Mouse (Mus musculus) lung, embryonic 16.5 days (tissue): Measurements from ENCODE around the gene Hsf5. TPM values are rescaled to one million over a fixed set of nuclear protein-coding genes. Genes with fewer than 3 reads are reported as not detected.
A peak's percentile ranks its signal among the peaks of the same experiment; 100 is the strongest.

Experiments
- ATAC-seq: fragments of 200-750 bp; cut with Nextera tagmentation; 2 replicates; pipeline ENCODE4 v1.8.0; 2017; ENCODE audit warnings: low read depth, mild to moderate bottlenecking, moderate library complexity
- H3K27ac ChIP-seq: fragments of 300-500 bp; sonication (generic); 2 replicates; pipeline ENCODE4 v1.5.1; 2014; ENCODE audit warnings: mild to moderate bottlenecking, control low read depth, low read length
- H3K27me3 ChIP-seq: fragments of 300-500 bp; sonication (generic); 2 replicates; pipeline ENCODE4 v1.6.1; 2014; ENCODE audit warnings: low read depth, low read length, mixed read lengths; ENCODE audit not compliant: control insufficient read depth, insufficient read depth
- H3K36me3 ChIP-seq: fragments of 300-500 bp; sonication (generic); 2 replicates; pipeline ENCODE4 v1.6.1; 2014; ENCODE audit warnings: low read length; ENCODE audit not compliant: control insufficient read depth, insufficient read depth
- H3K4me1 ChIP-seq: fragments of 300-500 bp; sonication (generic); replicated peaks from 2 replicates; pipeline ENCODE4 v1.6.1; 2014; ENCODE audit warnings: low read length, mixed read lengths; ENCODE audit not compliant: control insufficient read depth, insufficient read depth
- H3K4me2 ChIP-seq: fragments of 300-500 bp; sonication (generic); 2 replicates; pipeline ENCODE4 v1.6.1; 2014; ENCODE audit warnings: low read depth, low read length, control low read depth
- H3K4me3 ChIP-seq: fragments of 300-500 bp; sonication (generic); 2 replicates; pipeline ENCODE4 v1.5.1; 2014; ENCODE audit warnings: mild to moderate bottlenecking, low read length, control low read depth
- H3K9ac ChIP-seq: fragments of 300-500 bp; sonication (generic); 2 replicates; pipeline ENCODE4 v1.6.1; 2014; ENCODE audit warnings: low read length, control low read depth
- H3K9me3 ChIP-seq: fragments of 300-500 bp; sonication (generic); 2 replicates; pipeline ENCODE4 v1.6.1; 2016; ENCODE audit warnings: low read length; ENCODE audit not compliant: control insufficient read depth
- WGBS: fragments of 180-500 bp; shearing (Covaris S2); extraction: QIAGEN DNeasy Blood & Tissue Kit; methylation state at CpG from one replicate; pipeline ENCODE4 v1.1.7; 2014; 5-methylcytosine and 5-hydroxymethylcytosine counted together
- polyA plus RNA-seq: library from polyadenylated mRNA; unstranded; fragments of >200 nt; fragmentation: Nextera tagmentation; extraction: Ambion mirVana; gene quantifications from 2 replicates; pipeline ENCODE4 v1.2.1, GENCODE M21; 2015

Gene Hsf5
- polyA plus RNA-seq: 0.25 and 0.26 TPM in 2 replicates

- H3K4me2 ChIP-seq: no peak within 1 kb of the TSS
- peaks cover 8% of the 10 kb centered on the region for H3K9me3 ChIP-seq
- ATAC-seq: no peak
- peaks cover 57% of the 10 kb centered on the region for H3K36me3 ChIP-seq
- H3K9ac ChIP-seq: no peak within 1 kb of the TSS
- 87% methylated on average over 65 of the region's 69 CpGs for WGBS
- no peak within 1 kb of the TSS; the same call in 1 of the 2 replicates for H3K27ac ChIP-seq
- H3K4me3 ChIP-seq: no peak within 1 kb of the TSS
- no peaks in the 10 kb centered on the region for H3K4me1 ChIP-seq
- no peaks in the 10 kb centered on the region for H3K27me3 ChIP-seq
These were observed at the start of gene Hsf5 for GRCm38 (mm10) chr11:87616790-87617474. Gene Hsf5, plus strand, starts transcription at chr11:87617164.

- no peak within 1 kb of the TSS for H3K9ac ChIP-seq
- no peak within 1 kb of the TSS for H3K4me2 ChIP-seq
- no peaks in the 10 kb centered on the region for H3K9me3 ChIP-seq
- peaks cover 6% of the 10 kb centered on the region for H3K4me1 ChIP-seq
- no peaks in the 10 kb centered on the region for H3K36me3 ChIP-seq
- no peak for ATAC-seq
- no peak within 1 kb of the TSS for H3K27ac ChIP-seq
- 71% methylated on average over 7 of the region's 7 CpGs for WGBS
- no peak within 1 kb of the TSS for H3K4me3 ChIP-seq
- H3K27me3 ChIP-seq: no peaks in the 10 kb centered on the region
These were observed 48.6 kb upstream of the Hsf5 start, which contains the start of gene Sept4 for GRCm38 (mm10) chr11:87568255-87568953. Gene Sept4, plus strand, starts transcription at chr11:87568903.

GRCm38 (mm10) chr11:87570743-87571142 lies 46.2 kb upstream of the Hsf5 start:
- WGBS: 53% methylated on average over 5 of the region's 5 CpGs
- ATAC-seq: no peak
- no peak overlapping the region; the same call in 1 of the 2 replicates for H3K27ac ChIP-seq

GRCm38 (mm10) chr11:87571361-87571950 lies 45.5 kb upstream of the Hsf5 start:
- H3K27me3 ChIP-seq: no peaks in the 10 kb centered on the region
- H3K36me3 ChIP-seq: no peaks in the 10 kb centered on the region
- WGBS: 84% methylated on average over 1 of the region's 1 CpGs
- no peak overlapping the region for H3K4me2 ChIP-seq
- H3K4me1 ChIP-seq: peaks cover 9% of the 10 kb centered on the region
- H3K4me3 ChIP-seq: no peak overlapping the region
- no peak overlapping the region for H3K27ac ChIP-seq
- no peaks in the 10 kb centered on the region for H3K9me3 ChIP-seq
- no peak overlapping the region for H3K9ac ChIP-seq
- no peak for ATAC-seq

More at GRCm38 (mm10) chr11:87570743-87571142, 46.2 kb upstream of the Hsf5 start:
- Histone ChIP-seq H3K27me3 (no peaks in the 10 kb centered on the region), H3K4me3 (no peak overlapping the region), H3K4me2 (no peak overlapping the region), H3K36me3 (no peaks in the 10 kb centered on the region), H3K9ac (no peak overlapping the region), H3K4me1 (peaks cover 9% of the 10 kb centered on the region), H3K9me3 (no peaks in the 10 kb centered on the region)

GRCm38 (mm10) chr11:87573751-87574150 lies 43.2 kb upstream of the Hsf5 start:
- ATAC-seq: no peak
- H3K4me3 ChIP-seq: no peak overlapping the region
- H3K9ac ChIP-seq: no peak overlapping the region
- no peaks in the 10 kb centered on the region for H3K36me3 ChIP-seq
- H3K9me3 ChIP-seq: no peaks in the 10 kb centered on the region
- no peak overlapping the region for H3K27ac ChIP-seq
- peaks cover 18% of the 10 kb centered on the region for H3K4me1 ChIP-seq
- H3K4me2 ChIP-seq: no peak overlapping the region
- WGBS: 63% methylated on average over 7 of the region's 7 CpGs
- no peaks in the 10 kb centered on the region for H3K27me3 ChIP-seq

- Histone ChIP-seq H3K4me3 (no peak overlapping the region), H3K4me2 (no peak overlapping the region), H3K9ac (no peak overlapping the region), H3K4me1 (peaks cover 20% of the 10 kb centered on the region), H3K27ac (no peak overlapping the region), H3K9me3 (no peaks in the 10 kb centered on the region), H3K27me3 (no peaks in the 10 kb centered on the region), H3K36me3 (no peaks in the 10 kb centered on the region)
- ATAC-seq: no peak
- WGBS: 42% methylated on average over 21 of the region's 21 CpGs
These were observed 42.3 kb upstream of the Hsf5 start for GRCm38 (mm10) chr11:87574520-87575180.

- Histone ChIP-seq H3K4me1 (peaks cover 22% of the 10 kb centered on the region), H3K9ac (peak overlapping the region; percentile 70), H3K4me3 (peak overlapping the region; percentile 71), H3K9me3 (no peaks in the 10 kb centered on the region), H3K27me3 (no peaks in the 10 kb centered on the region), H3K4me2 (peak overlapping the region; percentile 83), H3K36me3 (no peaks in the 10 kb centered on the region), H3K27ac (peak overlapping the region; percentile 69)
- 28% methylated on average over 6 of the region's 6 CpGs for WGBS
- ATAC-seq: no peak
These were observed 39.2 kb upstream of the Hsf5 start for GRCm38 (mm10) chr11:87577601-87578248.

GRCm38 (mm10) chr11:87578249-87578962 lies 38.6 kb upstream of the Hsf5 start:
- H3K4me3 ChIP-seq: peak overlapping the region; percentile 71
- H3K4me1 ChIP-seq: peaks cover 22% of the 10 kb centered on the region
- H3K27ac ChIP-seq: peak overlapping the region; percentile 69
- H3K36me3 ChIP-seq: no peaks in the 10 kb centered on the region
- peak overlapping the region; percentile 70 for H3K9ac ChIP-seq
- peak; percentile 61 for ATAC-seq
- H3K9me3 ChIP-seq: no peaks in the 10 kb centered on the region
- under 1% methylated on average over 40 of the region's 40 CpGs for WGBS
- H3K27me3 ChIP-seq: no peaks in the 10 kb centered on the region
- peak overlapping the region; percentile 83 for H3K4me2 ChIP-seq
